Mouse (Mus musculus) embryonic fibroblast, embryonic 13.5 days (primary cell): ENCODE measurements around the gene Cpt1c.
A peak's percentile ranks its signal among the peaks of the same experiment; 100 is the strongest.

Experiments
- CTCF ChIP-seq: IDR thresholded peaks from 2 replicates; pipeline ENCODE4 v1.5.1; 2011; ENCODE audit warnings: mild to moderate bottlenecking, control low read depth, low read length, moderate library complexity, borderline replicate concordance; ENCODE audit not compliant: insufficient read depth
- POLR2A ChIP-seq: IDR thresholded peaks from 2 replicates; pipeline ENCODE4 v1.6.1; 2011; ENCODE audit warnings: low read depth, mild to moderate bottlenecking, control low read depth, low read length, moderate library complexity

GRCm38 (mm10) chr7:45015957-45016612 lies 41.4 kb upstream of the Cpt1c start, which contains the start of gene Scaf1:
- TF ChIP-seq CTCF = no peak
- TF ChIP-seq POLR2A = peak; percentile 50
